ENCODE assay signal across 21 mouse cellular contexts in genomic region chr2:65221646-65222045, GRCm38 (mm10). TPM values are rescaled to one million over a fixed set of nuclear protein-coding genes. Genes with fewer than 3 reads are reported as not detected.
A peak's percentile ranks its signal among the peaks of the same experiment; 100 is the strongest.
DNase-seq lines count a peak whose midpoint lies in the region; ATAC-seq and TF ChIP-seq lines count a peak whose summit lies in the region.
"Had no signal": no experiment of that assay in that cellular context is flagged by ENCODE, and none has a peak within 500 bp of the region (broad histone marks: within the 10 kb centered on the region; RNA-seq: fewer than 3 reads in every experiment).

No protein-coding gene starts in this region.

- TF ChIP-seq EP300 in heart, adult 2 months (IDR thresholded peaks at IDR 0.05; ENCODE audit: insufficient read depth, low read depth, low read length): no peak

- H3K79me2 ChIP-seq in heart, adult 2 months (replicated peaks; ENCODE audit: control insufficient read depth, insufficient read depth, low read length): peaks cover 5% of the 10 kb centered on the region

- H3K4me2 ChIP-seq in kidney, embryonic 16.5 days (replicated peaks; ENCODE audit: low read depth, low read length): no peak overlapping the region
- H3K4me2 ChIP-seq: embryonic facial prominence, embryonic 15.5 days; forebrain, embryonic 15.5 days; heart, embryonic 12.5 days; hindbrain, embryonic 13.5 days; intestine, embryonic 15.5 days had no signal

- H3K9me3 ChIP-seq in kidney, embryonic 16.5 days (ENCODE audit: low read length): no peaks in the 10 kb centered on the region
- H3K9me3 ChIP-seq: embryonic facial prominence, embryonic 15.5 days; forebrain, embryonic 15.5 days; heart, embryonic 12.5 days; hindbrain, embryonic 13.5 days; intestine, embryonic 15.5 days had no signal

- no peaks in the 10 kb centered on the region for H3K27me3 ChIP-seq in heart, adult 2 months (ENCODE audit: control insufficient read depth, insufficient read depth, low read length)
- no peaks in the 10 kb centered on the region for H3K27me3 ChIP-seq in kidney, embryonic 16.5 days (ENCODE audit: insufficient read depth, low read length)
- H3K27me3 ChIP-seq: CH12.LX; embryonic facial prominence, embryonic 15.5 days; forebrain, embryonic 15.5 days; heart, embryonic 12.5 days; hindbrain, embryonic 13.5 days; intestine, embryonic 15.5 days; Patski had no signal

- H3K4me1 ChIP-seq in heart, adult 2 months (ENCODE audit: control insufficient read depth, insufficient read depth, low read length): peaks cover 16% of the 10 kb centered on the region
- H3K4me1 ChIP-seq in kidney, embryonic 16.5 days (ENCODE audit: insufficient read depth, low read length): peaks cover 49% of the 10 kb centered on the region
- H3K4me1 ChIP-seq: embryonic facial prominence, embryonic 15.5 days; forebrain, embryonic 15.5 days; hindbrain, embryonic 13.5 days had no signal

- peak overlapping the region; percentile 28 for H3K27ac ChIP-seq in heart, adult 2 months
- peak overlapping the region; percentile 55; the same call in 1 of the 2 replicates for H3K27ac ChIP-seq in kidney, embryonic 16.5 days (ENCODE audit: low read length)
- H3K27ac ChIP-seq: embryonic facial prominence, embryonic 15.5 days; forebrain, embryonic 15.5 days; hindbrain, embryonic 13.5 days; intestine, embryonic 15.5 days had no signal

- 43% methylated on average over 2 of the region's 2 CpGs for WGBS in heart, adult 2 months
- WGBS in kidney, embryonic 16.5 days: 61% methylated on average over 2 of the region's 2 CpGs

- intact Hi-C loops in heart, adult 2 months (cut with DNase I): no loop called here
- intact Hi-C loops in heart, postnatal 14 days (cut with DNase I): no loop called here

- H3K9ac ChIP-seq in heart, adult 2 months (ENCODE audit: low read depth, low read length): no peak overlapping the region
- H3K9ac ChIP-seq in kidney, embryonic 16.5 days (replicated peaks; ENCODE audit: low read length): no peak overlapping the region
- H3K9ac ChIP-seq: embryonic facial prominence, embryonic 15.5 days; forebrain, embryonic 15.5 days; heart, embryonic 12.5 days; hindbrain, embryonic 13.5 days; intestine, embryonic 15.5 days had no signal

- no peak for TF ChIP-seq CTCF in heart, adult 2 months (IDR thresholded peaks at IDR 0.05)

- no peak overlapping the region for H3K4me3 ChIP-seq in heart, adult 2 months
- no peak overlapping the region for H3K4me3 ChIP-seq in kidney, embryonic 16.5 days (ENCODE audit: low read length)
- H3K4me3 ChIP-seq: embryonic facial prominence, embryonic 15.5 days; erythroblast, embryonic 14.5 days; forebrain, embryonic 15.5 days; heart, embryonic 12.5 days; hindbrain, embryonic 13.5 days; intestine, embryonic 15.5 days had no signal

- no peak for TF ChIP-seq POLR2A in heart, adult 2 months (IDR thresholded peaks at IDR 0.05; ENCODE audit: insufficient read depth, low read depth, low read length)

- H3K36me3 ChIP-seq in heart, adult 2 months (ENCODE audit: control insufficient read depth, insufficient read depth, low read length): peaks cover 21% of the 10 kb centered on the region
- H3K36me3 ChIP-seq in kidney, embryonic 16.5 days (ENCODE audit: insufficient read depth, low read length): no peaks in the 10 kb centered on the region
- H3K36me3 ChIP-seq: embryonic facial prominence, embryonic 15.5 days; forebrain, embryonic 15.5 days; heart, embryonic 12.5 days; hindbrain, embryonic 13.5 days; intestine, embryonic 15.5 days had no signal

- no peak for ATAC-seq in kidney, embryonic 16.5 days (ENCODE audit: low FRiP score, low TSS enrichment)
- ATAC-seq: activated CD4-positive, CD25-positive, alpha-beta regulatory T cell, adult 4 months; forebrain, embryonic 15.5 days; intestine, embryonic 15.5 days; Patski had no signal

- DNase-seq in cerebellum, postnatal 14 days: peak; percentile 63 to 66
- no peak for DNase-seq in cerebellum, adult 9-11 months
- no peak for DNase-seq in heart, adult 2 months
- no peak for DNase-seq in heart, postnatal 14 days
- DNase-seq in kidney, adult 8-10 months: no peak
- no peak for DNase-seq in testis, postnatal 14 days (ENCODE audit: low spot score)
- DNase-seq: adrenal gland, postnatal 14 days; embryo, embryonic 11 days; gastrocnemius, postnatal 10 days; heart, postnatal 4 days; kidney, adult 18-20 months had no signal

RNA-seq across cellular contexts. Expression of gene Cobll1, which starts 17.6 kb away (rescaled TPM):
- total RNA-seq in heart, adult 2 months (2021): 10 to 100 TPM; 53.3 to 76.8 TPM
- 19.3 and 35.1 TPM in 2 replicates for polyA plus RNA-seq in heart, adult 2 months (2012; rRNA removed)
- total RNA-seq in heart, postnatal 14 days (2021): 10 to 100 TPM; 51.3 to 53.6 TPM
- polyA plus RNA-seq in kidney, embryonic 16.5 days (2015; fragmentation: Nextera tagmentation; extraction: Ambion mirVana): 21.2 and 25.9 TPM in 2 replicates
- polyA plus RNA-seq: erythroblast, embryonic 14.5 days had no signal

Comparison
In these comparisons a context has a peak if more than half of its experiments do, and no peak if none do; other contexts are left out.
1. DNase-seq: peak in cerebellum, postnatal 14 days (2 of 2); none in cerebellum, adult 9-11 months (single experiment), heart, adult 2 months (0 of 2), heart, postnatal 14 days (0 of 2), kidney, adult 8-10 months (0 of 2) and testis, postnatal 14 days (single experiment).